Mouse (Mus musculus): ENCODE results near the gene Pdk2.
A peak's percentile ranks its signal among the peaks of the same experiment; 100 is the strongest.
"Not testable (repeated sequence)": the region's sequence is repeated elsewhere in the genome, so short reads cannot be mapped to it uniquely, and the experiment has no call there.

The Pdk2 gene

GRCm38 (mm10) chr11:95026090-95026542 lies 15.0 kb downstream of the Pdk2 start:
- DNase-seq: no peak

DNA sequence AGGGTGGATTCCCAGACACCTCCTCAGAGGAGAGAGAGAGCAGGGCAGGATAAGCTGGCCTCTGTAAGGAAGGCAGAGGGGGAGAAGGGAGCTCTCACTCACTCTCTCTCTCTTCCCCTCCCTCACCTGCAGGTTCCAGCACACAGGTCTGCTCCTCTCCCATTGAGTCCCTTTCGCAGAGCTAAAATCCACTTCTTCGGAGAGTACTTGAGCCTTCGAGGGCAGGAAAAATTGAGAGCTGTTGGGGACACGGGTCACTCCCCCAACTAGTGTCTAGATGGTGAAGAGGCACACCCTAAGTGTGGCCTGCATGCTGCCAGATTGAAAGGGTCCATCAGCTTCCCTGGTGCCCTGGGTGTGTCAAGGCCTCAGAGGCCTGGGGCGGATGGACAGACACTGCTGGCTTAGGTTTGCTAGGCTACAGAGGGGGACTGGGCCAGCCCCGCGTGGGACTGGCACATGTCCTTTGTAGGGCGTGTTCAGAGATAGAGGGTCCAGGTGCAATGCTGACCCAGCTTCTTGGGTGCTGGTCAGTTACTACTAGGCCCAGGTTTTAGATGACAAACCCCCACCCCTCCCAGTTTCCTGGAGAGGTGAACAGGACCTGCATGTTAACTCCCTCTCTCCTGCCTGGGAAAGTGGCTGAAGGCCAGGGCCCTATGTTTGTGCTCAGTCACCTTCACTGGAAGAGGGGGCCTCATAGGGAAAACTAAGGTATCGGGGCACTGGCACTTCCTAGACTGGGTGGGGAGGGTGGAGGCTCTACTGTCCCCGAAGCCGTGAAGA lies 15.7 kb downstream of the Pdk2 start:
- DNase-seq: no peak

DNA sequence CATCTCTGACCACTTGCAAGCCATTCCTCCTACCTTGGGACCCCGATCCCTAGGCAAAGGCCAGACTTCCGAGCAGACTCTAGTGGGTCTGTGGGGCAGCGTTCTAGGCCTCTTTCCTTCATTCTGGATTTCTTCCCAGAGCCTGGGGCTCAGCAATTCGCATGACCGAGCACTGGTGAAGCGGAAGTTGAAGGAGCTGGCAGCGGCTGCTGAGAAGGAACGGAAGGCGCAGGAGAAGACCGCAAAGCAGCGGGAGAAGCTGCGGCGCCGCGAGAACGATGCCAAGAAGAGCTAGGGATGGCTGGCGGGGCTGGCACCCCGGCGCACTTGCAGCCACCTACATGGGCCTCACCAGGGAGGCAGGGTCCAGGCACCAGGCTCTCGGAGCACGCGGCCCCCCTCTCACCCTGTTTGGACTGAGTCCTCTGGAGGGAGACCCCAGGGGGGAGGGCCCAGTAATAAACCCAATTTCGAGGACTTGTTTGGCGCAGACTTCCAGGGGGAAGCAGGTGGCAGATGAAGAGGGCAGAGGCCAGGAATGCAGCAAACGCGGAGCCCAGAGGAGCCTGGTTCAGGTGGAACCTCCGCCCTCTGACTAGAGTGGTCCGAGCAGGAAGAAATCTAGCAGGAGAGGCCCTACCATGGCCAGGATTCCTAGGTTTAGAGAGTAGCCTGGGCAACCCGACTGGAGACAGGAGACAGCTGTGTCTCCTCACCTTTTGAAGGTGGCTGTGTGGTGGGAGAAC lies 16.5 kb downstream of the Pdk2 start:
- DNase-seq: peak; percentile 56

DNA sequence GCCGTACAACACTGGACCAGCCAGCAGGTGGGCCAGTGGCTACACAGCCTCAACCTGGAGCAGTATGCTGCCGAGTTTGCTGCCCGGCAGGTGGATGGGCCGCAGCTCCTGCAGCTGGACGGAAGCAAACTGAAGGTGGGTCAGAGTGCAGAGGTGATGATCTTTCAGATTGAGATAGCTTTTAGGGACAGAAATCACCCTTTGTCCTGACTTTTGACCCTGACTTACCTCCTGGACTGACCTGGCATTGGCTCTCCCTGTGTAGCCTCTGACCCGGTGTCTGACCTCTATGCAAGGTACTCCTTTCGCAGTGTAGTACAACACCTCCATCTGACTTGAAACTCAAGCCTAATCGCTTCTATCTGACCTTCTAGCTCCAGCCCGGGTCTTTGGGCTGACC lies 17.7 kb downstream of the Pdk2 start:
- DNase-seq: no peak

DNA sequence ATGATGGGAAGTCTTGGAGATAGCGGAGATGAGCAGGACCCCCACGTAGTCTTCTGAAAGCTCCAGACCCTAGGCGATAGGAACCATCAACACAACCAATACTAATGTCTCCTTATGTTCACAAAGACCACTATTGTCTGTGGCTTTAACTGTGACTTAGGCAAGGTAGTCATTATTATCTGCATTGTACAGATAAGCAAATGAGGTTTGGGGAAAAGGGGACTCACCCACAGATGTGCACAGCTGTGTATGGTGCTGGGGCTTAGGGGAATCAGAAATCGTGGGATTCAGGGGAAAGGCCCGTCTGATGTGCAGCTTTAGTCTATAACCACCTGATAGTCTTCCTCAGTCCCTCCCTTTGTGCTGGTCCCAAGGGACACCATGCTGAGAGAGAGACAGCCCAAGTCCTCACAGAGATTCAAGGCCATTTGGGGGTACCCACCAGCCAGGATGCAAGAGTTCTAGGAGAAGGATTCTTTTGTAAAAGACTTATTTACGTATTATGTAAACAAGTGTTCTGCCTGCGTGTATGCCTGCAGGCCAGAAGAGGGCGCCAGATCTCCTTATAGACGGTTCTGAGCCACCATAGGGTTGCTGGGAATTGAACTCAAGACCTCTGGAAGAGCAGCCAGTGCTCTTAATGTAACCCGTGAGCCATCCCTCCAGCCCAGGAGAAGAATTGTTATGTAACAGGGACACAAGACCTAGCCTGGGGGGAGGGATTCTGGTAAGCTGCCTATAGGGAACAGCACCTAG lies 18.7 kb downstream of the Pdk2 start:
- no peak for DNase-seq

DNA sequence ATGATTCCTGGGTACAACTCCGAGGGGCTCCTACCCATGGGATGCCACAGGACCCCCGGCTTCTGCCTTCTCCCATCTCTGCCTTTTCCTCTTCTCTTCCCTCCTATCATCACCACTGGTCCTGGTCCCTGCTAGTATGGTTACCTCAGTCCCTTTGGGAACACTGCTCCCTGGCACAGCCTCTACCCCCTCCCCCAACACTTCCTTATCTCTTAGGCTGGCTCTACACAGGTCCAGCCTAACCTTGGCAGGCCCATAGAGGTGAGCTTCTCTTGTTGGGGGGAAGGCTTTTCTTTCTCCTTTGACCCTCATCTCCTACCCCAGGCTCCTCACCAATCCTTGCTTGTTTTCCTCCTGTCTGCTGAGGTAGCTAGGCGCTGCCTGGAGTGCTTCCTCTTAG lies 25.7 kb downstream of the Pdk2 start:
- DNase-seq: no peak

- no peak for DNase-seq
Measured at GRCm38 (mm10) chr11:95012487-95012886, 28.7 kb downstream of the Pdk2 start.

- DNase-seq: no peak
Measured at GRCm38 (mm10) chr11:95012075-95012474, 29.1 kb downstream of the Pdk2 start.

DNA sequence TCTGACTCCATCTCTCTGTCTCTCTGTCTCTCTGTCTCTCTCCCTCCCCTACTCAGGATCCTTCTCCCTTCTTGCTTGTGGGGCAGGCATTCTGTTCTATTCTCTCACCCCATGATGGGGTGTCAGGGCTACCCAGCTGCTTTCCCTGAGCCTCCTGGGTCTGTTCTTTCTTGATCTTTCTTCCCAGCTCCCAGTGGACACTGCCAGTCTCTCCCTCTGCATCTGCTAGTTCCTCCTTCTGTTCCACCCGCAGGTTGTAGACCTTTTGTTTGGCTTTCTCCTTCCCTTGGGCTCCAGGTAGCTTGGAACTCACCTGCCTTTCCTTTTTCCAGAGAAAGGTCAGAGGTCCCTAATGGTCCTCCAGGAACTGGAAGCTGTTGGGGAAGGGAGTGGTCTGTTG lies 29.7 kb downstream of the Pdk2 start:
- no peak for DNase-seq

- not testable (repeated sequence) for DNase-seq
Measured at GRCm38 (mm10) chr11:95010841-95011403, 30.2 kb downstream of the Pdk2 start.

- no peak for DNase-seq
Measured at GRCm38 (mm10) chr11:95010141-95010739, 30.9 kb downstream of the Pdk2 start.

GRCm38 (mm10) chr11:95009629-95010014 lies 31.5 kb downstream of the Pdk2 start, which contains the start of gene Samd14:
Gene Samd14 (plus strand): TSS chr11:95009879.
- no peak for DNase-seq

GRCm38 (mm10) chr11:95008661-95009628 lies 32.2 kb downstream of the Pdk2 start:
- no peak for DNase-seq

DNA sequence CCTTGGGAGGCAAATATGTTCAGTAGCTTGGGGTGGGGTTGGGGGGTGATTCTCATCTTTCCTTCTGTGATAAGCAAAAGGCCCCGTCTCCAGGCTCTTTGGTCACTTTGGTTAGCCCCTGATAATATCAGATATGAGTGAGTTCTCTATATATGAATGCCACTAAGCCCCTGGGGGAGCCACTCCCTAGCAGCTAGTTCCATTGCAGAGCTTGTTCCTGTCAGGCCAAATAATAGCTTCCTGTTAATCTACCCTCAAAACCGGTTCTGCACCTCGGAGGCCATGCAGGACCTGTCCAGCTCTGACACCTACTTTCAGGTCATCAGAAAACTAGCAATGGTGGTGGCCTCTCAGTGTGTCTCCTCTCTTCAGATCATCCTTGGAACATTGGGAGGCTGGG lies 33.7 kb downstream of the Pdk2 start:
- no peak for DNase-seq

- peak; percentile 74 for DNase-seq
Measured at GRCm38 (mm10) chr11:95006525-95007219, 34.5 kb downstream of the Pdk2 start.

GRCm38 (mm10) chr11:95006038-95006437 lies 35.1 kb downstream of the Pdk2 start:
- DNase-seq: no peak

- DNase-seq: no peak
Measured at GRCm38 (mm10) chr11:95004937-95005198, 36.3 kb downstream of the Pdk2 start.

GRCm38 (mm10) chr11:95004136-95004936 lies 36.8 kb downstream of the Pdk2 start:
- no peak for DNase-seq

- DNase-seq: no peak
Measured at GRCm38 (mm10) chr11:95002705-95003104, 38.4 kb downstream of the Pdk2 start.
